Mouse (Mus musculus): ENCODE data around the gene Gm10382.
A peak's percentile ranks its signal among the peaks of the same experiment; 100 is the strongest.

Gene Gm10382

GRCm38 (mm10) chr5:125389131-125389578 lies at the start of gene Gm10382:
Gm10382 (plus strand) TSS chr5:125389322.
- no peak for DNase-seq (ENCODE audit: low read depth)

GRCm38 (mm10) chr5:125339851-125340531 lies 49.1 kb upstream of the Gm10382 start:
- no peak for DNase-seq (ENCODE audit: low read depth)

- DNase-seq (ENCODE audit: low read depth): peak; percentile 28
These were observed 48.4 kb upstream of the Gm10382 start, which contains the start of gene Scarb1 for GRCm38 (mm10) chr5:125340547-125341262. Scarb1 (minus strand) TSS chr5:125341094.

- DNase-seq (ENCODE audit: low read depth): no peak
These were observed 47.5 kb upstream of the Gm10382 start for GRCm38 (mm10) chr5:125341459-125342090.

GRCm38 (mm10) chr5:125344296-125344695 lies 44.8 kb upstream of the Gm10382 start:
- no peak for DNase-seq (ENCODE audit: low read depth)

- no peak for DNase-seq (ENCODE audit: low read depth)
These were observed 41.1 kb upstream of the Gm10382 start for GRCm38 (mm10) chr5:125348067-125348466.

GRCm38 (mm10) chr5:125348487-125348886 lies 40.6 kb upstream of the Gm10382 start:
- no peak for DNase-seq (ENCODE audit: low read depth)

- no peak for DNase-seq (ENCODE audit: low read depth)
These were observed 39.7 kb upstream of the Gm10382 start for GRCm38 (mm10) chr5:125349391-125349790.

- DNase-seq (ENCODE audit: low read depth): no peak
These were observed 38.1 kb upstream of the Gm10382 start for GRCm38 (mm10) chr5:125351057-125351456.

- no peak for DNase-seq (ENCODE audit: low read depth)
These were observed 37.2 kb upstream of the Gm10382 start for GRCm38 (mm10) chr5:125351939-125352338.

GRCm38 (mm10) chr5:125352781-125353294 lies 36.3 kb upstream of the Gm10382 start:
- no peak for DNase-seq (ENCODE audit: low read depth)

GRCm38 (mm10) chr5:125354885-125355492 lies 34.1 kb upstream of the Gm10382 start:
- DNase-seq (ENCODE audit: low read depth): no peak

GRCm38 (mm10) chr5:125355650-125356049 lies 33.5 kb upstream of the Gm10382 start:
- no peak for DNase-seq (ENCODE audit: low read depth)

- no peak for DNase-seq (ENCODE audit: low read depth)
These were observed 31.4 kb upstream of the Gm10382 start for GRCm38 (mm10) chr5:125357543-125358269.

GRCm38 (mm10) chr5:125358270-125358608 lies 30.9 kb upstream of the Gm10382 start:
- no peak for DNase-seq (ENCODE audit: low read depth)

GRCm38 (mm10) chr5:125360566-125360965 lies 28.6 kb upstream of the Gm10382 start:
- no peak for DNase-seq (ENCODE audit: low read depth)

- no peak for DNase-seq (ENCODE audit: low read depth)
These were observed 28.1 kb upstream of the Gm10382 start for GRCm38 (mm10) chr5:125360981-125361510.

GRCm38 (mm10) chr5:125363894-125364293 lies 25.2 kb upstream of the Gm10382 start:
- no peak for DNase-seq (ENCODE audit: low read depth)

GRCm38 (mm10) chr5:125364851-125365429 lies 24.2 kb upstream of the Gm10382 start:
- DNase-seq (ENCODE audit: low read depth): no peak

- peak; percentile 75 for DNase-seq (ENCODE audit: low read depth)
These were observed 21.0 kb upstream of the Gm10382 start for GRCm38 (mm10) chr5:125368156-125368555.

GRCm38 (mm10) chr5:125368568-125368967 lies 20.6 kb upstream of the Gm10382 start:
- DNase-seq (ENCODE audit: low read depth): no peak
